Mouse (Mus musculus) E14TG2a.4 (cell line): ENCODE data around the gene Cbs.

Experiments
- H3K27me3 ChIP-seq: 2 replicates; pipeline ENCODE4 v1.6.1; 2014; ENCODE audit warnings: low read length, control low read depth; ENCODE audit not compliant: insufficient read depth
- H3K36me3 ChIP-seq: 2 replicates; pipeline ENCODE4 v1.6.1; 2014; ENCODE audit warnings: low read length, control low read depth; ENCODE audit not compliant: insufficient read depth
- H3K4me1 ChIP-seq: replicated peaks from 2 replicates; pipeline ENCODE4 v1.6.1; 2014; ENCODE audit warnings: low read depth, low read length, control low read depth
- H3K4me3 ChIP-seq: replicated peaks from 2 replicates; pipeline ENCODE4 v1.5.1; 2014; ENCODE audit warnings: mild to moderate bottlenecking, low read length
- H3K9me3 ChIP-seq: 2 replicates; pipeline ENCODE4 v1.6.1; 2014; ENCODE audit warnings: low read length, control low read depth
- CTCF ChIP-seq: conservative IDR thresholded peaks from 2 replicates; pipeline ENCODE4 v1.5.1; 2014; ENCODE audit warnings: low read length
- NANOG ChIP-seq: IDR thresholded peaks from 2 replicates; pipeline ENCODE4 v1.6.1; 2014; ENCODE audit warnings: borderline replicate concordance, low read length, mixed read lengths
- POU5F1 ChIP-seq: IDR thresholded peaks from 2 replicates; pipeline ENCODE4 v1.6.1; 2014; ENCODE audit warnings: low read length, borderline replicate concordance

Cbs gene

DNA sequence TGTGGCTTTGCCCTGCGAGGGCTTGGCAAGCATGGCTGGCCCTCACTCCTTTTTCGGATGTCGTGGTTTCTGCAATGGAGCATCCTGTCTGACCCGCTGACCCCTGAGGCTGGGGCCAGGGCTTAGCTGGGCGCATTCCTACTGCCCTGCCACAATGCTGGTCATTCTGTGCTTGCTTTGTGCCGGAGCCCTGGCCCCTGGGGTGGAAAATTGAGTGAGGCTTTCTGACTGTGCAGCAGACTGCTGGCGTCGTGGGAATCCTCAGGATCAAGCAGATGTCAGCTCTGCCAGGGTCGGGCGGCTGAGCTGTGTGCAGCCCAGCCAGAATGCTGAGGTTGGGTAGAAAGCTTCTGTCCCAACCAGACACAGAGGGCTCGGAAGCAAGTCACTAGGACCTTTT, 33.1 kb upstream of the Cbs start:
- H3K4me1 ChIP-seq = peaks cover 7% of the 10 kb centered on the region; the same call in 1 of the 2 replicates
- no peaks in the 10 kb centered on the region for H3K9me3 ChIP-seq
- no peak for TF ChIP-seq NANOG
- H3K4me3 ChIP-seq = no peak overlapping the region
- H3K36me3 ChIP-seq = no peaks in the 10 kb centered on the region
- H3K27me3 ChIP-seq = peaks cover 8% of the 10 kb centered on the region; the same call in 1 of the 2 replicates

- Histone ChIP-seq H3K4me1 (peaks cover 3% of the 10 kb centered on the region; the same call in 1 of the 2 replicates), H3K4me3 (no peak overlapping the region), H3K27me3 (peaks cover 8% of the 10 kb centered on the region; the same call in 1 of the 2 replicates), H3K9me3 (no peaks in the 10 kb centered on the region), H3K36me3 (no peaks in the 10 kb centered on the region)
- TF ChIP-seq NANOG = no peak
- TF ChIP-seq POU5F1 = no peak
- TF ChIP-seq CTCF = no peak
Observed at GRCm38 (mm10) chr17:31668306-31668705, 31.3 kb upstream of the Cbs start.

- H3K36me3 ChIP-seq = no peaks in the 10 kb centered on the region
- peaks cover 8% of the 10 kb centered on the region; the same call in 1 of the 2 replicates for H3K27me3 ChIP-seq
- TF ChIP-seq CTCF (peak; percentile 68), NANOG (no peak)
- H3K9me3 ChIP-seq = no peaks in the 10 kb centered on the region
- H3K4me3 ChIP-seq = no peak overlapping the region
- H3K4me1 ChIP-seq = peaks cover 2% of the 10 kb centered on the region
Observed at GRCm38 (mm10) chr17:31664760-31665159, 27.7 kb upstream of the Cbs start.

- Histone ChIP-seq H3K9me3 (no peaks in the 10 kb centered on the region), H3K36me3 (peaks cover under 1% of the 10 kb centered on the region; the same call in 1 of the 2 replicates), H3K4me1 (peaks cover 11% of the 10 kb centered on the region), H3K4me3 (no peak overlapping the region), H3K27me3 (peaks cover 8% of the 10 kb centered on the region; the same call in 1 of the 2 replicates)
- peak; percentile 52 for TF ChIP-seq CTCF
- TF ChIP-seq NANOG = no peak
Observed at GRCm38 (mm10) chr17:31662855-31663254, 25.8 kb upstream of the Cbs start.

DNA sequence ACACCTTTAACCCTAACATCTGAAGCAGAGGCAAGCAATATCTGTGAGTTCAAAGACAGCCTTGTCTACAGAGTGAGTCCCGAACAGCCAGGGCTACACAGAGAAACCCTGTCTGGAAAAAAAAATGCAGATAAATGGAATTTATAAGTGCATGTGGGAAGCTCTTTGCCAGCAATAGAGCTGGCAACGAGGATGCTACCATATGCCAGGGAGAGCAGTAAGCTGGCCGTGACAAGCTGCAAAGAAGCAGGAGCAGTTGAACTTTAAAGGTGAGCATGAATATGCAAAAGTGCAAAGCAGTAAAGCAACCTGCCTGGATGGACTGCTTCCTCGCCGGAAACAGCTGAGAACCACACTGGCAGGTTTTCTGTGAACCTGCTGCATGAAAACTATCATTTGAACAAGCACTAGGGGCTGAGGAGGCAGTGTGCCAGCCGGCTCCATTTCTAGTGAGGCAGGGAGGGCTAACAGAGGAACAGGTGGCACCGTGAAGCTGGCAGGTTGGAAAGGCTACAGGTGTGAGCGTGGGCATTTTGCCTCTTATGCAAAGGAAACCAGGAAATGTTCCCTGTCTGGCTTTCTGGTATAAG, 23.7 kb upstream of the Cbs start:
- no peaks in the 10 kb centered on the region; the same call in 1 of the 2 replicates for H3K27me3 ChIP-seq
- no peak overlapping the region for H3K4me3 ChIP-seq
- TF ChIP-seq NANOG (no peak), CTCF (no peak), POU5F1 (no peak)
- no peaks in the 10 kb centered on the region for H3K9me3 ChIP-seq
- peaks cover 21% of the 10 kb centered on the region for H3K36me3 ChIP-seq
- peaks cover 29% of the 10 kb centered on the region for H3K4me1 ChIP-seq

DNA sequence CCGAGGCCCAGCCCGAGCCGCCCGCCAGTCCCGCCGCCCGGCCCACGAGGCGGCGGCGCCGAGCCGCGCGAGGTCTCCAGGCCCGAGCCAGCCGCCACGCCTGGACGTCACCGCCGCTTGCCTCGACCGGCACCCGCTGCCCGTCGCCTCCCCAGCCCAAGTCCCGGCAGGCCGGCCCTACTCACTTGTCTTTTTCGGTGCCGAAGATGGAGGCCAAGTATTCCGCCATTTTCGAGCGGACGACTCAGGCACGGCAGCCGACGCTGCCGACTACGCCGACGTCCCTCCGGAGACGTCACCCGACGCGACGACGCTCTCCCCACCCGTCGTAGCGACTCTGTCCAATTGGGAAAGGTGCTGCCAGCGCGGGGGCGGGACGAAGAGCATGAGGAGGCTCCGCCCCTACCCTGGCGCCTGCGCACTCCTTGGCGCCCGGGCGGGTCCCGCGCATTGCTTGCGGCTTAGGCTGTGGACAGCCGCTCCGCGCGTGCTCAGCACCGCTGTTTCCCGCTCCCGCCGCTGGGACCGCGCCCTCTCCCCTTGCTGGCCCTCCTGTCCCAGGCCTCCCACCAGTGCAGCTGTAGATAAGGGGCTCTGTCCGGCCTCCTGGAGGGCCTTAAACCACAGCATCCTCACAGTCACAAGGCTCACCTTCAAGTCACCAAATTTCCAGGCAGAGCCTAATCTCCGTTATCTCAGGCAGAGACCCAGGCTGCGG, 21.6 kb upstream of the Cbs start, which contains the start of gene U2af1:
Gene U2af1 (minus strand): TSS at position 425 of the 718 bp plus-strand sequence.
- Histone ChIP-seq H3K36me3 (peaks cover 41% of the 10 kb centered on the region), H3K27me3 (no peaks in the 10 kb centered on the region), H3K9me3 (no peaks in the 10 kb centered on the region), H3K4me3 (peak within 1 kb of the TSS; percentile 98), H3K4me1 (peaks cover 50% of the 10 kb centered on the region)
- no peak for TF ChIP-seq POU5F1
- TF ChIP-seq CTCF = no peak
- no peak for TF ChIP-seq NANOG

DNA sequence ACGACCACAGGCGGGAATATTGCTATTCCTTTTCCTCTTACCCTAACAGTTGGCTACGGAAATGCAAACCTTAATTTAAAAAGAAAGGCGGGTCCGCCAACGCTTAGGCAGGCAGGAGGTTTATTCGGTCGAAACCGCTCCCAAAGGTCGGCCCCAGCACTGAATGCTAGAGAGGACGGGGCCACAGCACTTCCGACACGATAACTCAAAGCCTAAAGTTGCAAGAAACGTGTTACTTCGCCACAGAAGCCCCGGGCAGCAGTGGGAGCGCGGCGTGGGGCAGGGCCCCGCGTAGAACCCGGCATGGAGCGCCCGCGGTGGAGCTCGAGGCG, 21.1 kb upstream of the Cbs start:
- H3K9me3 ChIP-seq = no peaks in the 10 kb centered on the region

DNA sequence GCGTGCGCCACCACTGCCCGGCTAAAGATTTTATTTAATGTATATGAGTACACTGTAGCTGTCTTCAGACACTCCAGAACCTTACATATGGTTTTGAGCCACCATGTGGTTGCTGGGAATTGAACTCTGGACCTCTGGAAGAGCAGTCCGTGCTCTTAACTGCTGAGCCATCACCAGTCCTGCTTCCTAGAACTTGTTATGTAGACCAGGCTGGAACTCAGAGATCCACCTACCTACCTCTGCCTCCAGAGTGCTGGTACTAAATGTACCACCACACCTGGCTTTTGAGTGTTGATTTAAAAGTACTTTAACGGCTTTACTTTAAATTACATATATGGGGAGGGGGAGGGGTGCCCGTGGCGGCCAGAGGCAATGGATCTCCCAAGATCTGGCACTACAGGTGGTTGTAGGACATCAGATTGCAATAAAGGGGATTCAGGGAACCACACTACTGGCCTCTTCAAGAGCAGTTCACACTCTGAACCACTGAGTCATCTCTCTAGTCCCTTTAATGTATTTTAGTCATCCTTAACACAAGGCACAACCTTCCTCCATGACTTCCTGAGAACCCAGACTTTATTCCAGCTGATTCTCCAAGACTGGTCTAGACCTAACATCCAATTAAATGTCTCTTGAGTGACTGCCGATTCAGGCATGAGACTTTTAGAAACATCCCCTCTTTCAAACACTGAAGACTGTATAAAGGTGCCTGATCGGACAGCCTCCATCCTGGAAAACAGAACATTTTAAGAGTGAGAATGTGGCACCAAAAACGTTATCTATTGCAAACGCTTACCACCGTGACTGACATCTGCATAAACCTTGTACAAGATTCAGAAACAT, 20.3 kb upstream of the Cbs start:
- peak overlapping the region; percentile 98 for H3K4me3 ChIP-seq
- no peaks in the 10 kb centered on the region for H3K9me3 ChIP-seq
- H3K4me1 ChIP-seq = peaks cover 63% of the 10 kb centered on the region
- H3K27me3 ChIP-seq = no peaks in the 10 kb centered on the region
- no peak for TF ChIP-seq POU5F1
- TF ChIP-seq NANOG = no peak
- no peak for TF ChIP-seq CTCF
- H3K36me3 ChIP-seq = peaks cover 54% of the 10 kb centered on the region

More for the DNA sequence above, 21.1 kb upstream of the Cbs start:
- Histone ChIP-seq H3K36me3 (peaks cover 47% of the 10 kb centered on the region), H3K27me3 (no peaks in the 10 kb centered on the region), H3K4me1 (peaks cover 55% of the 10 kb centered on the region), H3K4me3 (peak overlapping the region; percentile 98)
- TF ChIP-seq NANOG (no peak), CTCF (no peak), POU5F1 (no peak)
